Mouse (Mus musculus) myocyte (in vitro differentiated cells): ENCODE data around the gene Cep85l. TPM values are rescaled to one million over a fixed set of nuclear protein-coding genes. Genes with fewer than 3 reads are reported as not detected.

Experiments used
- H3K27me3 ChIP-seq: one replicate; pipeline ENCODE4 v1.6.1; 2011; ENCODE audit not compliant: control insufficient read depth, insufficient read depth, insufficient read length
- H3K36me3 ChIP-seq: one replicate; pipeline ENCODE4 v1.6.1; 2011; ENCODE audit not compliant: control insufficient read depth, insufficient read depth
- H3K4me2 ChIP-seq: one replicate; pipeline ENCODE4 v1.6.1; 2011; ENCODE audit warnings: low read depth, control low read depth
- H3K4me3 ChIP-seq: one replicate; pipeline ENCODE4 v1.5.1; 2011; ENCODE audit warnings: mild to moderate bottlenecking, control low read depth, moderate library complexity
- H3K79me2 ChIP-seq: one replicate; pipeline ENCODE4 v1.6.1; 2011; ENCODE audit not compliant: control insufficient read depth, insufficient read depth
- H3ac ChIP-seq: one replicate; pipeline ENCODE4 v1.6.1; 2011; ENCODE audit not compliant: control insufficient read depth, insufficient read length
- CEBPB ChIP-seq: IDR thresholded peaks from 2 replicates; pipeline ENCODE4 v1.6.1; 2011; ENCODE audit warnings: mild to moderate bottlenecking, moderate library complexity; ENCODE audit not compliant: poor library complexity, insufficient read depth, severe bottlenecking
- E2F4 ChIP-seq: IDR thresholded peaks from one replicate; pipeline ENCODE4 v1.6.1; 2011; ENCODE audit warnings: mild to moderate bottlenecking, control low read depth, moderate library complexity; ENCODE audit not compliant: insufficient read depth
- MAX ChIP-seq: IDR thresholded peaks from one replicate; pipeline ENCODE4 v1.6.1; 2011; ENCODE audit warnings: low read depth, mild to moderate bottlenecking, control low read depth
- MYOD1 ChIP-seq, 3 experiments: IDR thresholded peaks; one replicate each; pipeline ENCODE4 v1.6.1; 2011; ENCODE audit warnings: control low read depth in 2 of 3, low read depth in 2 of 3, mild to moderate bottlenecking in 2 of 3, moderate library complexity in 1 of 3; ENCODE audit not compliant: insufficient read length in 2 of 3, control insufficient read depth in 1 of 3
- MYOG ChIP-seq, 3 experiments: IDR thresholded peaks; one replicate each; pipeline ENCODE4 v1.6.1; 2011; ENCODE audit warnings: control low read depth in 2 of 3, low read depth in 2 of 3, mild to moderate bottlenecking in 2 of 3; ENCODE audit not compliant: insufficient read length in 2 of 3, control insufficient read depth in 1 of 3, insufficient read depth in 1 of 3
- POLR2A ChIP-seq: IDR thresholded peaks from one replicate; pipeline ENCODE4 v1.6.1; 2011; ENCODE audit warnings: low read depth, mild to moderate bottlenecking, control low read depth, moderate library complexity; ENCODE audit not compliant: insufficient read length
- POLR2AphosphoS2 ChIP-seq: IDR thresholded peaks from one replicate; pipeline ENCODE4 v1.6.1; 2011; ENCODE audit warnings: low read depth, control low read depth; ENCODE audit not compliant: insufficient read length
- REST ChIP-seq: IDR thresholded peaks from one replicate; pipeline ENCODE4 v1.6.1; 2011; ENCODE audit warnings: mild to moderate bottlenecking, control low read depth, moderate library complexity; ENCODE audit not compliant: insufficient read depth, insufficient read length
- SRF ChIP-seq: IDR thresholded peaks from one replicate; pipeline ENCODE4 v1.6.1; 2011; ENCODE audit warnings: low read depth; ENCODE audit not compliant: control insufficient read depth, insufficient read length
- TCF12 ChIP-seq: IDR thresholded peaks from one replicate; pipeline ENCODE4 v1.6.1; 2011; ENCODE audit warnings: mild to moderate bottlenecking, control low read depth; ENCODE audit not compliant: poor library complexity, insufficient read depth, severe bottlenecking
- TCF3 ChIP-seq: IDR thresholded peaks from one replicate; pipeline ENCODE4 v1.6.1; 2011; ENCODE audit warnings: low read depth, control low read depth; ENCODE audit not compliant: insufficient read length
- USF1 ChIP-seq: IDR thresholded peaks from one replicate; pipeline ENCODE4 v1.6.1; 2011; ENCODE audit warnings: low read depth, mild to moderate bottlenecking, control low read depth, moderate library complexity
- polyA plus RNA-seq: library from polyadenylated mRNA; unstranded; fragments of >200 nt; fragmentation: generic; extraction: Trizol; gene quantifications from one replicate; pipeline ENCODE4 v1.2.1, GENCODE M21; 2012; ENCODE audit warnings: missing spikeins

Gene Cep85l
- polyA plus RNA-seq, 1 experiment = 0.72 TPM

GRCm38 (mm10) chr10:53347787-53348755 lies 31.7 kb downstream of the Cep85l start:
- no peak overlapping the region for H3ac ChIP-seq
- TF ChIP-seq MAX (no peak), TCF3 (no peak), USF1 (no peak), E2F4 (no peak), POLR2AphosphoS2 (no peak), MYOG (IDR thresholded peaks at IDR 0.05; ENCODE audit: control insufficient read depth in 1 of 3, insufficient read depth in 1 of 3, insufficient read length in 2 of 3, low read depth in 2 of 3) (no peak), SRF (no peak)
- H3K4me2 ChIP-seq = no peak overlapping the region
- H3K4me3 ChIP-seq = no peak overlapping the region
- H3K36me3 ChIP-seq = no peaks in the 10 kb centered on the region
- H3K27me3 ChIP-seq = no peaks in the 10 kb centered on the region
- H3K79me2 ChIP-seq = no peaks in the 10 kb centered on the region

GRCm38 (mm10) chr10:53346916-53347315 lies 32.8 kb downstream of the Cep85l start:
- no peak overlapping the region for H3K4me2 ChIP-seq
- H3K27me3 ChIP-seq = no peaks in the 10 kb centered on the region
- no peak overlapping the region for H3ac ChIP-seq
- H3K4me3 ChIP-seq = no peak overlapping the region
- H3K36me3 ChIP-seq = no peaks in the 10 kb centered on the region
- H3K79me2 ChIP-seq = peaks cover 4% of the 10 kb centered on the region
- TF ChIP-seq E2F4 = no peak
- TF ChIP-seq REST = no peak
- no peak for TF ChIP-seq TCF3
- no peak for TF ChIP-seq SRF
- TF ChIP-seq USF1 = no peak
- no peak for TF ChIP-seq POLR2A
- TF ChIP-seq MYOG (IDR thresholded peaks at IDR 0.05; ENCODE audit: control insufficient read depth in 1 of 3, insufficient read depth in 1 of 3, insufficient read length in 2 of 3, low read depth in 2 of 3) = no peak
- no peak for TF ChIP-seq CEBPB
- no peak for TF ChIP-seq MAX
- TF ChIP-seq POLR2AphosphoS2 = no peak
- no peak for TF ChIP-seq TCF12
- no peak for TF ChIP-seq MYOD1 (IDR thresholded peaks at IDR 0.05; ENCODE audit: control insufficient read depth in 1 of 3, insufficient read length in 2 of 3, low read depth in 2 of 3)

GRCm38 (mm10) chr10:53346506-53346905 lies 33.2 kb downstream of the Cep85l start:
- Histone ChIP-seq H3K79me2 (peaks cover 4% of the 10 kb centered on the region), H3K4me2 (no peak overlapping the region), H3K27me3 (no peaks in the 10 kb centered on the region), H3K36me3 (no peaks in the 10 kb centered on the region), H3K4me3 (no peak overlapping the region), H3ac (no peak overlapping the region)
- no peak for TF ChIP-seq POLR2AphosphoS2
- no peak for TF ChIP-seq TCF12
- TF ChIP-seq CEBPB = no peak
- TF ChIP-seq SRF = no peak
- no peak for TF ChIP-seq POLR2A
- no peak for TF ChIP-seq REST
- TF ChIP-seq USF1 = no peak
- TF ChIP-seq MAX = no peak
- no peak for TF ChIP-seq E2F4
- TF ChIP-seq TCF3 = no peak
- TF ChIP-seq MYOG (IDR thresholded peaks at IDR 0.05; ENCODE audit: control insufficient read depth in 1 of 3, insufficient read depth in 1 of 3, insufficient read length in 2 of 3, low read depth in 2 of 3) = no peak
- TF ChIP-seq MYOD1 (IDR thresholded peaks at IDR 0.05; ENCODE audit: control insufficient read depth in 1 of 3, insufficient read length in 2 of 3, low read depth in 2 of 3) = no peak

- no peak overlapping the region for H3K4me3 ChIP-seq
- H3ac ChIP-seq = no peak overlapping the region
- TF ChIP-seq POLR2AphosphoS2 = no peak
- TF ChIP-seq MAX = no peak
These were observed 34.2 kb downstream of the Cep85l start for GRCm38 (mm10) chr10:53345508-53345907.

GRCm38 (mm10) chr10:53343865-53344264 lies 35.9 kb downstream of the Cep85l start:
- TF ChIP-seq POLR2AphosphoS2 (no peak), MAX (no peak), TCF3 (no peak), REST (no peak), POLR2A (no peak), CEBPB (no peak), MYOG (IDR thresholded peaks at IDR 0.05; ENCODE audit: control insufficient read depth in 1 of 3, insufficient read depth in 1 of 3, insufficient read length in 2 of 3, low read depth in 2 of 3) (no peak), TCF12 (no peak), SRF (no peak), E2F4 (no peak), USF1 (no peak), MYOD1 (IDR thresholded peaks at IDR 0.05; ENCODE audit: control insufficient read depth in 1 of 3, insufficient read length in 2 of 3, low read depth in 2 of 3) (no peak)
- H3K27me3 ChIP-seq = no peaks in the 10 kb centered on the region
- H3K4me2 ChIP-seq = no peak overlapping the region
- no peak overlapping the region for H3K4me3 ChIP-seq
- peaks cover 4% of the 10 kb centered on the region for H3K79me2 ChIP-seq
- no peaks in the 10 kb centered on the region for H3K36me3 ChIP-seq
- H3ac ChIP-seq = no peak overlapping the region

More at GRCm38 (mm10) chr10:53345508-53345907, 34.2 kb downstream of the Cep85l start:
- Histone ChIP-seq H3K27me3 (no peaks in the 10 kb centered on the region), H3K4me2 (no peak overlapping the region), H3K36me3 (no peaks in the 10 kb centered on the region), H3K79me2 (peaks cover 4% of the 10 kb centered on the region)
